Mouse (Mus musculus) thymus, adult 18-20 months (tissue): Measurements from ENCODE around the gene Smim23.

ENCODE experiments used
- DNase-seq, 2 experiments: peaks; one replicate each; pipeline ENCODE4 v3.0.0; 2022; ENCODE audit warnings: mixed read lengths in 2 of 2

Smim23 gene

GRCm38 (mm10) chr11:32780747-32781536, 43.5 kb downstream of the Smim23 start:
- no peak for DNase-seq

GRCm38 (mm10) chr11:32768642-32769343, 55.6 kb downstream of the Smim23 start:
- DNase-seq = no peak
